Mouse (Mus musculus) ES-E14 (cell line): Measurements from ENCODE around the gene Tenm2. TPM values are rescaled to one million over a fixed set of nuclear protein-coding genes. Genes with fewer than 3 reads are reported as not detected.

Source experiments
- DNase-seq: peaks from one replicate; pipeline ENCODE4 v3.0.0-alpha.2; 2013; ENCODE audit warnings: low read depth, low spot score
- H3K27ac ChIP-seq: 2 replicates; pipeline ENCODE4 v1.5.1; 2012; ENCODE audit warnings: low read depth, mild to moderate bottlenecking, low read length, moderate library complexity, mixed read lengths; ENCODE audit not compliant: poor library complexity, insufficient read depth, severe bottlenecking
- H3K36me3 ChIP-seq: 2 replicates; pipeline ENCODE4 v1.6.1; 2012; ENCODE audit warnings: mild to moderate bottlenecking, low read length, moderate library complexity, mixed read lengths; ENCODE audit not compliant: control insufficient read depth, poor library complexity, insufficient read depth, severe bottlenecking
- H3K4me1 ChIP-seq, 2 experiments: fragments of 150-350 bp in 1 of 2; sonication (generic) in 1 of 2; 2 replicates each; pipeline ENCODE4 v1.6.1; 2012; ENCODE audit warnings: low read length in 2 of 2, mild to moderate bottlenecking in 1 of 2, mixed read lengths in 1 of 2; ENCODE audit not compliant: control insufficient read depth in 2 of 2, insufficient read depth in 2 of 2, poor library complexity in 1 of 2
- H3K4me3 ChIP-seq, 2 experiments: fragments of 150-350 bp in 1 of 2; sonication (generic) in 1 of 2; 2 replicates each; pipeline ENCODE4 v1.5.1; 2012; ENCODE audit warnings: low read length in 2 of 2, low read depth in 1 of 2, mild to moderate bottlenecking in 1 of 2, mixed read lengths in 1 of 2; ENCODE audit not compliant: insufficient read depth in 1 of 2, poor library complexity in 1 of 2, severe bottlenecking in 1 of 2
- H3K9ac ChIP-seq: 2 replicates; pipeline ENCODE4 v1.6.1; 2012; ENCODE audit warnings: low read depth, mild to moderate bottlenecking, low read length, mixed read lengths; ENCODE audit not compliant: poor library complexity, insufficient read depth, severe bottlenecking
- H3K9me3 ChIP-seq: fragments of 150-350 bp; sonication (generic); 2 replicates; pipeline ENCODE4 v1.6.1; 2012; ENCODE audit warnings: low read depth, mild to moderate bottlenecking, low read length; ENCODE audit not compliant: control insufficient read depth, insufficient read depth
- CHD2 ChIP-seq: IDR thresholded peaks from 2 replicates; pipeline ENCODE4 v1.6.1; 2014; ENCODE audit warnings: mild to moderate bottlenecking, low read depth, low read length, inconsistent platforms
- HCFC1 ChIP-seq: IDR thresholded peaks from 2 replicates; pipeline ENCODE4 v1.6.1; 2012; ENCODE audit warnings: low read length, inconsistent platforms, borderline replicate concordance; ENCODE audit not compliant: insufficient read depth
- MAFK ChIP-seq: IDR thresholded peaks from 2 replicates; pipeline ENCODE4 v1.6.1; 2014; ENCODE audit warnings: mild to moderate bottlenecking, low read depth, low read length, inconsistent platforms; ENCODE audit not compliant: insufficient read depth
- ZC3H11A ChIP-seq: IDR thresholded peaks from 2 replicates; pipeline ENCODE4 v1.6.1; 2012; ENCODE audit warnings: low read depth, mild to moderate bottlenecking, inconsistent platforms, low read length, borderline replicate concordance
- ZNF384 ChIP-seq: IDR thresholded peaks from 2 replicates; pipeline ENCODE4 v1.6.1; 2012; ENCODE audit warnings: low read depth, low read length, inconsistent platforms
- in situ Hi-C, 2 experiments: fragments of 600-800 bp; cut with MboI; formaldehyde crosslinking; loops; one replicate each; pipeline ENCODE4 v1.15.1; 2025; ENCODE audit warnings: low sequenced_read_pairs in 2 of 2, inconsistent platforms in 1 of 2; ENCODE audit not compliant: unreplicated experiment in 2 of 2
- total RNA-seq: library from RNA; depleted of rRNA; stranded (reverse); fragments of 300-350 nt; gene quantifications from 2 replicates; pipeline ENCODE4 v1.2.3, GENCODE M21; 2012

Tenm2 gene
- total RNA-seq, 1 experiment, result 0.04 TPM

DNA sequence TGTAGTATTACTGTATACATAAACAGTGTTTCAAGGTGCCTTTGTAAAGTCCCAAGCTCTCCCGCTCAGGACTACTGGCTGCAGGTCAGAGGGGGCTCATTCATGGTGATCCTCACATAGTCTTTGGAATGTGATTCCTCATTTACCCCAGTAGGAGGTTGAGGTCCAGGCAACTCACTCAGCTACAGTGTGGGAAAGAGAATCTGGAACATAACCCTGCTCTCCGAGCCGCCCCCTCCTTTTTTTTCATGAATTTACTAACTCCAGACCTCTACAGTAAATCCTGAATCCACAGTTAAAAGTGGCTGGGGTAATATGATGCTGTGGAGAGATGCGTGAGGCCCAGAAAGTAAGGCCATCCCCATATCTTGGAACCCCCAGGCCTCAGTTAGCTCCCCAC lies 1066.0 kb downstream of the Tenm2 start:
- TF ChIP-seq ZNF384, result no peak
- TF ChIP-seq ZC3H11A, result no peak
- TF ChIP-seq MAFK, result no peak
- TF ChIP-seq CHD2, result no peak
- no peak for TF ChIP-seq HCFC1
- in situ Hi-C loops, result no loop called here
- no peak for DNase-seq
- no peak overlapping the region for H3K9ac ChIP-seq
- no peak overlapping the region for H3K27ac ChIP-seq
- no peaks in the 10 kb centered on the region for H3K9me3 ChIP-seq
- no peaks in the 10 kb centered on the region for H3K4me1 ChIP-seq
- H3K36me3 ChIP-seq, result no peaks in the 10 kb centered on the region
- no peak overlapping the region for H3K4me3 ChIP-seq

DNA sequence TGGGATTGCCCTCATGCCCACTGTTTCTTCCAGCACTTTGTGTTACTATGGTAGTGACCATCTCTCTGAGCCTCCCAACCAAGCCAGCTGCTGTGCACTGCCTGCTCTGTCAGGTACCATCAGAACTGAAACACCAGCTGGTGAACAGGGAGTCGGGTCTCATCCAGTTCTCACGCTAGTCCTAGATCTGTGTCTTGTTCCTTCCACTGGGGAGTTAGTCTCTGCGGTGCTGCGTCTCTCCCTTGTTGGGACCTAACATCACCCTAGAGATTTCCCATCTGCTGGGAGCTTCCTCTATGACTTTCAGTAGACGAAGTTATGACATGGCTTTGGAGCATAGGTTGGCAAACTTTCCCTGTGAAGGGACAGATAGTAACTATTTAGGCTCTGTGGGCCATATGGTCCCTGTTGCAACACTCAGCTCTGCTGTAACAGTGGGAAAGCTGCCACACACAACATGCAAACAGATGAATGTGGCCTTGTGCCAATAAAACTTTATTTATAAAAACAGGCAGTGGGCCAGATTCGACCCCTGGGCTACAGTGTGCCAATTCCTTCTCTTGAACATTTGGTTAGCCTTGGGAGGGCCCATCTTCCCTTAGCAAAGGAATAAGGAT lies 1066.7 kb downstream of the Tenm2 start:
- DNase-seq, result no peak
- H3K4me3 ChIP-seq, result no peak overlapping the region
- in situ Hi-C loops, result no loop called here
- no peaks in the 10 kb centered on the region for H3K9me3 ChIP-seq
- TF ChIP-seq ZC3H11A (no peak), HCFC1 (no peak), ZNF384 (no peak), MAFK (no peak), CHD2 (no peak)
- no peak overlapping the region for H3K9ac ChIP-seq
- no peak overlapping the region for H3K27ac ChIP-seq
- no peaks in the 10 kb centered on the region for H3K4me1 ChIP-seq
- H3K36me3 ChIP-seq, result no peaks in the 10 kb centered on the region

DNA sequence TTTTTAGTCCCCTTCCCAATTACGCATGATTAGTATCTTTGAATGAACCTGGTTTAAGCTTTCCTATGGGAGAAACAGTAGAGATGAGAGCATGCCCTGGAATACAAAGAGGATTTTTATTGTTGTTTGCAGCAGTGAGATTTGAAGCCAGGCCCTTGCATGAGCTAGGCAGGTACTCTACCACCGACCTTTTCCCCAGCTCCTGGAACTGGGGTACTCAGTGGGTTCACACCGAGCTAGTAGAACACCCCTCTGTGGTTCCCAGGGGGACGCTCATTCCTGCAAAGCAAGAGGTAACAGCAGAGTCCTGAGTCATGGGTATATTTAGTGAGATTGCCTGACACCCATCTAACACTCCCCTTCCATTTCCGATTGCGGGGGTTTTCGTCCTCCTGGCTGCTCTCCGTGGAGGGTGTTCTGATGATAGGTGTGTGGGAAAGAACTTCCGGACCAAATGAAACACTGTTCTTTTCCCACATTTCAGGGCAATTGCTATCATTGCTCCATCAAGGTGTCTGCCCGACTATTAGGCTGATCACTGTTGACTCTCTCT lies 1067.9 kb downstream of the Tenm2 start:
- H3K27ac ChIP-seq, result no peak overlapping the region
- no peak overlapping the region for H3K9ac ChIP-seq
- H3K4me1 ChIP-seq, result no peaks in the 10 kb centered on the region
- no peak overlapping the region for H3K4me3 ChIP-seq
- no peaks in the 10 kb centered on the region for H3K9me3 ChIP-seq
- no peak for DNase-seq
- TF ChIP-seq HCFC1 (no peak), ZC3H11A (no peak), ZNF384 (no peak), CHD2 (no peak), MAFK (no peak)
- in situ Hi-C loops, result no loop called here
- no peaks in the 10 kb centered on the region for H3K36me3 ChIP-seq

DNA sequence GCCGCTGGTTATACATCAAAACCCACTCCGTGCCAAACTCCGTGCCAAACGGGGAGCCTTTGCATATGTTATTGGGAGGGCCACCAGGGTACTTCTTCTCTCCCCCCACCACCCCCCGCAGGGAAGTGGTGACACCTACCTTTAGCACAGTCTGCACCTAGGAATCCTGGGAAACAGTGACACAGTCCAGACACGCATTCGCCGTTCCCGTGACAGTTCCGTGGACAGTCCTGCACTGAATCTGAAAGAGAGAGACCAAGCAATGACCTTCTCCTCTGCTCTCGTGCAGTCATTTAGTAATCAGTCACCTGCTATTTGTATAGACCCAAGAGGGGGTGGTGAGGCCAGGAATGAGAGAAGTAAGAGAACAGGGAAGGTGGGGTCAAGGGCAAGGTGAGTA lies 1072.2 kb downstream of the Tenm2 start:
- no peak overlapping the region for H3K9ac ChIP-seq
- H3K4me1 ChIP-seq, result no peaks in the 10 kb centered on the region
- TF ChIP-seq ZNF384 (no peak), HCFC1 (no peak), ZC3H11A (no peak), CHD2 (no peak), MAFK (no peak)
- H3K9me3 ChIP-seq, result no peaks in the 10 kb centered on the region
- no peak overlapping the region for H3K4me3 ChIP-seq
- in situ Hi-C loops, result no loop called here
- no peak for DNase-seq
- no peaks in the 10 kb centered on the region for H3K36me3 ChIP-seq
- no peak overlapping the region for H3K27ac ChIP-seq
